Mouse (Mus musculus): ENCODE measurements at regions not wholly inside any gene's neighbourhood (a gene's known extent, or its start where the extent isn't known, plus 50 kb on each side); places are given as distances from the start of the nearest gene placed in this dataset.

DNA sequence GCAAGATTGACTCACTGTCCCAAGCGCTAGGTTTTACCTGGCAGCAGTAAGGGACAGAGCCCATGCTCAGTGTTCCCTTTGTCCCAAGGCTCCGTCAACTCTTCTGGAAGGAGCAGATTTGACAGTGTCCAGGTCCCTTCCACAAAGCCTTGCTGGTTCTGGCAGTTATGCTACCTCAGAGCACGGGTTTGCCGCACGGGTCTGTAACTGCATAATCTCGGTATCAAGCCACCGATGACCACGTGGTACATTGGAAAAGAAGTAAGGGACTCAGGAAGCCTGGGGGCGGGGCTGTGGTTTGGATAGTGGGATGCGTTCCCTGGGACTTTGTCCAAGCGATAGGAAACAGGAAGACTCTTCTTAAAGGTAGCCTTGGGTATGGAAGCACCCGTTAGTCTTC, 319.3 kb downstream of the Mtx2 start:
- DNase-seq = peak in 1 of 2 experiments; percentile 29

DNA sequence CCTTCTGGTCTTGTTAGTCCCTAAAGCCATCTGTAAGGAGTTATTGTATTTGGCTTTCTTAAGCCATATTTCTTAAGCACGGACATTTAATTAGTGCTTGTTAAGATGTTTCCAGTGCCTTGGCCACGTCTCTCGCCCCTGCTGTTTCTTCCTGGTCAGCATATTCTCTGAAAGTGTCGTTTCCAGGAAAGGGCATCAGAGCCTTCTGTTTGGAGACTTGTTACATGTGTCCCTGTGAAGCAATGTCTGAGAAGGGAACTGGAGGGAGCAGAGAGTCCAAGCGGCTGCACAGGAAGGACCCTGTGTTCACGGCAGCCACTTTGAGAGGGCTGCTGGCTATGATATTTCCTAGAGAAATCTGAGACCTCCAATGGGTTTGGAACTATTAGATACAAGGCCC, 320.7 kb downstream of the Mtx2 start:
- peak in 1 of 2 experiments; percentile 40 for DNase-seq

- no peak for DNase-seq
Measured at GRCm38 (mm10) chr2:75147399-75147798, 321.8 kb downstream of the Mtx2 start.

DNA sequence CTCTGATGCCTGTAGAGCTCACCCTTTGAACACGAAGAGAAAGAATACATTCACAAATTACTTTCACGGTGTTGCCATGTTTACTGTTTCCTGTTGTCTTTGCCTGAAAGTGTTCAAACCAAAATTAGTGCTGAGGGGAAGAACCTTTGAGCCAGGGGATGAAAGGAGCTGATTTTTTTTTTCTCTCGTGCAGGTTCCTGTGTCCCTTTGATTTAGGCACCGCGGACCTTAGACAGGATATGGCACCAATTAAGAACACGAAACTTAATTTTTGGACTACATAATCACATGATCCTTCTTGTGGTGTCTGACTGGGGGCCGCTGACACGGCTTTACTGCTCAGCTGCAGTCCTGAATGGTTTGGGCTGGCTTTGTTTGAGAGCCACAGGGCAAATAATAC, 322.4 kb downstream of the Mtx2 start:
- no peak for DNase-seq

GRCm38 (mm10) chr2:75149036-75149435, 323.4 kb downstream of the Mtx2 start:
- no peak for DNase-seq

DNA sequence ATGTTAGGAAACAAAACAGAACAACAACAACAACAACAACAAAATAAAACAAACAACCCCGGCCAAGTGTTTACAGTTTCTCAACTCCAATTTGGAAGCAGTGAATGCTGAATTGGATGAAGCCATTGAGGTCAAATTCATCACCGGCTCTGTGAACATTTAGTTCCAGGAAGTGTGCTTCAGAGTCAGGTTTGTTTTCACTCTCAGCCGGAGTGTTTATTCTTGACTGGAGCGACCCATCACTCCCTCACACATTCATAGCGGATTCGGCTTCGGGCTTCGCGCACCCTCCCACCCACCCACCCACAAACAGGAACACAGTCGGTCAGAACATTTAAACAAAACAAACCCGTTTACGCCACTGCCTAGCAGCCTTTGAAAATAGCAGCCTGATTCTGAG, 324.0 kb downstream of the Mtx2 start:
- DNase-seq = no peak

DNA sequence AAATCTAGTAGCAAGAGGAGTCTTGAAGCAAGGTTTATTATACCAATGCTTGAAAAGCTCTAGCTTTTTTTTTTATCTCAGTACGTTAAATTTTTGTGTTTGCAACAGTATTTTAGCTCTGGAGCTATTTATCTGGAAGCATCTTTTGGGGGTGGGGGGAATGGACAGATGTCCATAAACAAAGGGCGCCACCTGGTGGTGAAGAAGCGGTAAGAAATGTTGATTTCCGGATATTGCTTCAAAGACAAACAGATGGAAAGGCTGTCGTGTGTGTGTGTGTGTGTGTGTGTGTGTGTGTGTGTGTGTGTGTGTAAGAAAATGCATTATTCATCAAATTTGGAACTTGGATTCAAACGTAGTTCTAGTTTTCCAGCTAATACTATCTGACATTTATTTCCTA, 325.4 kb downstream of the Mtx2 start:
- peak; percentile 74 to 84 for DNase-seq

DNA sequence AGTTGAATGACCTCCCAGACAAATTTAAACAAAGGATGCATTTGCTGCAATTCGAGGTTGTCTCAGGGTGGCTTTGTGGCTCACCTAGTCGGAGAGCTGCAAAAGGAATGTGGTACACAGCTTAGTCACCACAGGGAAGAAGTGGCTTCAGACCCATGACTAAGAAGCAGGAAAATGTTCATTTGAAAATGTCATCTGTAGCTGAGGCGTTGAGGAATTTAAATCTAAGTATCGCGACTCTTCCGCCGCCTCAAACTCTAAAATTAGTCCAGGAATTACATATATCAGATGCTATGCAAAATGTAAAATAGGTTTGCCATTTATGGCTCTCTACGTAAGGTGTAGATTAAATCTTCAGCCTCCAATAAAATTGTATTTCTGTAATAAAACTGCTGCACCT, 325.9 kb downstream of the Mtx2 start:
- DNase-seq = no peak

DNA sequence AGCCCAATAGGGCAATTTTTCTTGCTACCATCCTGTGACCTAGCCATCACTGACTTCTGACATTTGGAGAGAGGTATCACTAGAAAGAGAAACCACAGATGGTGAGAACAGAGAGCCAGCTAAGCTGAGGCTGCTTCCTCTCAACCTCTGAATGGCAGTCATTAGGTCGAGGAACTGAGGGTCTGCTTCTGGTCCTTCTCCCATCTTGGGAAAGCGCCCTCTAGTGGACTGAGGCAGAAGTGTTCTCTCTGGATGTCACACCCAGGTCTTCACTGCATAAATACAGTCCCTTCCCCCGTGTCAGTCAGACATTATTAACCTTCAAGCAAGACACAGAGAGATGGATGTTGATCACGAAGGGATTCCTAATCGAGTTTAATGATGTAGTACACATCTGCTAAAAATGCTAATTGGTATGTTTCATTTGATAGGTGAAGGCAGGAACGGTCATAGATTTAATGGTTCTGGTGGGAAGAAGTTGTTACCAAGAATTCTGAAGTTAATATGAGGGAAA, 326.9 kb downstream of the Mtx2 start:
- peak; percentile 55 to 66 for DNase-seq

DNA sequence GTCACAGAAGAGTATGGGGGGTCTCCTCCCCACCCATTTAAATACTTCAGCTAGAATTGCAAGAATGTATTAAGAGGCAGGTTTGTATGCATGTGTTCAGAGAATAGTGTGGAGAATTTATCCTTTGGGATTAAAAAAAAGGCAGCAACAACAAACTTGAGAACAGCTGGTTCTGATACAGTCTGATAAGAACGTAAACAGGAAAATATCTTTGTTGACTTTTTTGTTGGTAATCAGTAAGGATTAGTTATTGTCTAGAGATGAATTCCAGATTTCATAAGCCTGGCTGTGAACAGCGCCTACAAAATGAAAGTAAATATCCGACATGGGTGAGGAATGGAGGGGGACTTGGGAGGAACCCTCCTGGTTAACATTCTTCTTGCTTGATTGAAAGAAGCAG, 328.8 kb downstream of the Mtx2 start:
- DNase-seq = no peak

DNA sequence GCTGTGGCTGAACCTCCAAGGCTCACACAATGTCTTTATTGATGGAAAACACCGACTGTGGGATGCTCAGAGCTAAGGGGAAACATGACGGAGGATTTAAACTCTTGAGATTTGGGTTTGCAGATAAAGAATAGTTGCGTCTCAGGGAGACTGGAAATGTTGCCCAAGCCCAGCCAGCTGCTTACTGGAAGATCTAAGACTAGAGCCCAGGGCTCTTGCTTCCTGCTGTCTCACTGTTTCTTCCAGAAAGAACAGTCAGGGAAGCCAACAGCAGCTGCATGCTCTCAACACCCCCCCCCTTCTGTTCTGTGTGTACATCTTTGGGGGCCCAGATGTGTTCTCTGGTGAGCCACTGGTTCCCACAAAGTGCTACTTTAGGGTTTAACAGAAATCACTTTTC, 333.0 kb downstream of the Mtx2 start:
- peak in 1 of 2 experiments; percentile 49 for DNase-seq

- DNase-seq = no peak
Measured at GRCm38 (mm10) chr2:75161075-75161474, 335.5 kb downstream of the Mtx2 start.

- DNase-seq = no peak
Measured at GRCm38 (mm10) chr2:75164987-75165386, 339.4 kb downstream of the Mtx2 start.

DNA sequence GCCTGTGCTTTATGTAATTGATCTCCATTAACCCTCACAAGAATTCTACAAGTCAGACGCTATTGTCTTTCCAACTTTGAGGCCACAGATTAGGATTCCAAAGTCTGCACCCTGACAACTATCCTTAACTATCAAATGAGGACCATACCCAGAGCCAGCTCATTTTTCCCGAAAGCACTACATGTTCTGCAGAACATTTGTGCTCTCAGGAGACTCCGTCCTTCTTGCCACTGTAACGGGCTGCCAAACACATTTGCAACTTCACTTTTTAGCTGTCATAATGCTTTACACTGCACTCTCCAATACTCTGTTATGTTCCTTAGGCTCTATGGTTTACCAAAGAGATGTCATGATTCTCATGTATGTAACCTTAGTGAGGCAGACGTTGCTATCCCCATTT, 350.7 kb downstream of the Mtx2 start:
- DNase-seq = no peak

GRCm38 (mm10) chr2:75183293-75183692, 357.7 kb downstream of the Mtx2 start:
- DNase-seq = no peak

DNA sequence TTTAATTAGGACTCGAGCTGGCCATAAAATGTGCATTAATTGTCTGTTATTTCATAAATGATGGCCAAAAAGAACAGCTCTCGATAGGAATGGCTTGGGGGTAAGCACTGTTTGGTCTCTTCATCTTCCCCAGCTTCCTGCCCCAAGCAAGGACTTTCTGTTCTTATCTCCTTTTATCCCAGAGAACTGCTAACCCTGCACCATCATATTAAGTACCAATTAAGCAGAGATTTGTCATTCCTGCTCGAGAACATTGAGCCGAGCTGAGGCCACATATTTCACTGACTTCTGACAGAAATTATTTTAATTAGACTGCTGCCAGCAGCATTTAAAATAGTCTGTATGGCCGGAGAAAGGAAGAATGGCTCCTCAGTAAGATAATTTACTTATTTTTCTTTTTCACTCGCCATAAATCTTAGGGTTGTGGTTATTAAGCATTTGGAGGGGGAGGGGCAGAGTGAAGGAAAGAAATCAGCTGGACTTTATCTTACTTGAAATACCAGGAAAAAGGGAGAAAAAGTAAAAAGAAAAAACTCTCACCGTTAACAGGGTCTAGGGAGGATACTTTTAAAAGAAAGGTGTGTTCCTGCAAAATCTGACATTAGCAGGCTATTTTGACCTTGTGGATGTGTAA, 377.1 kb downstream of the Mtx2 start:
- DNase-seq = peak; percentile 39 to 63

GRCm38 (mm10) chr2:75208821-75209758, 383.5 kb downstream of the Mtx2 start:
- DNase-seq = peak; percentile 40 to 67

DNA sequence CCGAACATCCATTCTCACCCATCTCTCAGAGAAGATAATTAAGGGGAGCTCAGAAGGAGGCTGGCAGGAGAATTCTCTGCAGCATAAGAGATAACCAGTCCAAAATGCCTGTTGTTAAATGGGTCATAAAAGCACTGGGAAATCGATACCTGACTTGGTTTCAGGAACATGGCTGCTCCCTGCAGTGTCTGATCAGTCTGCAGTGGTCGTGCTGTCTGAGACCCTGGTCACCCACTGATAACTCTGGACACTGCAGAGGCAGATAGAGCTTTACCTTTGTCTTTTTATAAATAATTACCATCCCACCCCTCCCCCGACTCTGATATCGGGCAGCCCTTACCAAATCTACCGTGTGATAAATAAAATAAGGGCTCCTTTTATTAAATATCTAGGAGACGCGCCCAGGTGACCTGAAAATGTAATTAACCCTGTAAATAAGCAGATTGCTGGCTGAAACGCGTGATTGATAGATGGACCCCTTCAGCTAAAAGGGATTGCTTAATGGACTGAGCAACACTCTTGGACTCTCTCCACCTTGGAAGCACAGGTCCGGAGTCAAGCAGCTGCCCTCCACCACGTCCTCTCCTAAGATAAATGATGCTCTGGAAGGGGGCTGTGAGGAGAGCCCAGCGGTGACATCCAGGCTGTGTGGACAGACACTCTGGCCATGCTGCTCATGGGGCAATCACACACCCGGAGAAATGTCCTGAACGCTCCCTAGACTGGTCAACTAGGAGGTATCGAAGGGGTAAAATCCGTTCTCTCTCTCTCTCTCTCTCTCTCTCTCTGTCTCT, 384.4 kb downstream of the Mtx2 start:
- DNase-seq = no peak

- DNase-seq = no peak
Measured at GRCm38 (mm10) chr2:75216931-75217330, 391.3 kb downstream of the Mtx2 start.

- DNase-seq = no peak
Measured at GRCm38 (mm10) chr2:75220775-75221359, 395.3 kb downstream of the Mtx2 start.

GRCm38 (mm10) chr2:75224443-75224842, 398.8 kb downstream of the Mtx2 start:
- DNase-seq = peak; percentile 68 to 75

DNA sequence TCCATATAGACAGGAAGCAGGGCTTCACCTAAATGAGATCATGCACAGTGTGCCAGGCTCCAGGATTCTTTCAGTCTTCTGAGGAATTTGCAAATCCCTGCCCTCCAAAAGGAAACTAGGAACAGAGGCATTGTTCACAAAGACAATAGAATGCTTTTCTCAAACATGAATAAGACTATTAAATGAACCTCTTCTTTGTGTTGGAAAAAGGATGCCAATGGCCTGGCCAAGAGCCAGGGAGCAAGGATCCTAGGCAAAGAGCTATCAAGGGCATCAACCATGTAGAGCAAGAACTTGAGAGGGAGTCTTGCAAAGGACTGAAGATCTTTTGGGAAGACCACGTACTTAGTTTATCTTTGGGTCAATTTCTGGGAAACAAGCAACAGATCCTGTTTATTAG, 415.4 kb downstream of the Mtx2 start:
- no peak for DNase-seq

Measured in kidney, postnatal 25 days (tissue).